Mouse (Mus musculus) 416B (cell line): ENCODE data around the gene Igf2.

Source experiments
- DNase-seq: peaks from one replicate; pipeline ENCODE4 v3.0.0; 2011; ENCODE audit warnings: low read depth

Gene Igf2

DNA sequence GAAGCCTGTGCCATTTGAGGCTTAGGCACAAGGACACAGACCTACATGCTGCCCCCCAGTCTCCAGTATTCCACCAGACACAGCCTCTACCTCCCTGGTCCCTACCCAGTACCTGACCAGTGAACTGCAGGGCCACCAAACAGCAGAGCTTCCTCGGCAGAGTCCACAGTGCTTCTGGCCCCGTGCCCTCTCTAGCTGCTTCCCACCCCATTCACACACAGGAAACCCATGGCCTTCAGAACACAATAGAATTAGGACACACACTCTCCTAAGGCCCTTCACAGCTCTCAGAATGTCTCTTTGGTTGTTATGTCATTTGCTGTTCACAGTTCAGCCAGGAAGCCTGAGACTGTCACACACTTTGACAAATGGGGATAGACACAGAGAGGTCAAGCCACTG, at the start of gene Igf2:
Gene Igf2, minus strand, starts transcription at position 158 of the 400 bp plus-strand sequence.
- no peak for DNase-seq

DNA sequence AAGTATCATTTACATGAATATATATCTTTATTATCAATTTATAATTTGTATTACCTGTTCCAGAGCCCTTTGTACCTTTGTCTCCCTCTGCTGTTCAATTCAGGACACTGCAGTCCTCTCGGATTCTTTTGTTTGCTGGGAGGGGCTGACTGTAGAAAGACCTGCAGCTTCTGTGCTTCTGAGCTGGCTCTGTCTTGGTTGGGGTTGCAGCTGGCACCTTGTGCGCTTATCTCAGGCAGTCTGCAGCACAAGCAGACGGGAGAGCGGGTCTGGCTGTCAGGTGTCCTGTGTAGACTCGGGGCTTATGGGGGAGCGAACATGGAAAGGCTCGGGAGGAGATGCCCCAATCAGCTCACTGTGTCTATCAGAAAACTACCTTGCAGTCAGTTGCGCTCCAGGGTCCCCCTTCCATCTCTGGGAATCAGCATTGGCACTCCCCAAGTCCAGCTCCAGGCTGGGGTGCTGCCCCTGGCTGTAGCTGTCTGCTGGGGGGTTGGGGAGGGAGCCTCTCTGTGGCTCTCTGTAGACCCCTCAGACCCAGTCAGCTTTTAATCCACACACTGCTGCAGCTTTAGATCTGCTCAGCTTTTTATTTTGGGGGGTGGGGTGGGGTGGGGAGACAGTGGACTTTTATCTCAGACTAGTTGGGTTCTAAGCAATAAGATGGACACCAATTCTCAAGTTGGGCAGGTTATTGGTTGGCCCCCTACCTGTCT, 48.3 kb upstream of the Igf2 start:
- peak; percentile 35 for DNase-seq

DNA sequence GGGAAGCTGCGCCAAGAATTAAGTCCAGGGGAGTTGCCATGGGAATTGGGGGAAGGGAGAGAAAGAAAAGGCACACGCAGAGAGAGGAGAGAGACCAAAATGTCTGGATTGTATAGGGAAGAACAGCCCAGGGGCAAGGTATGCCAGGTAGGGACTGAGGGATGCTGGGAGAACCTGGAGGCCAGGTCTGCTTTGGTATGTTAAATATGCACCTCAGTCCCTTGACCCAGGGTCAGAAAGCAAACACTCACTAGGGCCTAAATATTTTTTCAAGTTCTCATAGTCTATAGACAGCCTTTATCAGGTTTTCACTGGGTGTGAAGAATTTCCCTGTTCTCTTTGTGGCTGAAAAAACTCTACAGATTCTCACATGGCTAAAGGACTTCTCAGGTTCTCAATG, 40.3 kb upstream of the Igf2 start:
- DNase-seq = no peak

DNA sequence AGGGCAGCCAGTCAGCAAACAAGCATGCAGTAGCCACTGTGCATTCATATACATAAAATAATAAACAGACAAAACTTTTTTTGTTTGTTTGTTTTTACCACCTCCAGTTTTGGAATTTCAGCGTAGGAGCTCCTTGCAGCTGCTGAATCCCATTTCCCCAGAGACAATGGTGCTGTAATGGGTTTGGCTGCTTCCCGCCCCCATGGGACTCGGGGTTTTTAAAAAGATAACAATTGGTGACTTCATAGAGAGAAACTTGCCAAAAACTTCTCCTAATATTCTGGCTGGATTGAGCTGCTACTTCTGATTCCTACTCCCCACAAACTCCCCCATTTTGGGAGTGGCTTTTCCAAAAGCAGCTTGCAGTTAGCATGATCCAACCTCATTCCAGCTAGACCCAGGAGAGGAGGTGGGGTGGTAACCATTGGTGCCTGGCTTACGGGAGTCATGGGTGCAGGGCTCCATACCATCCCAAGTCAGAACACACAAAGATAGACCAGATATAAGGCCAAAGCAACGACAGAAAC, 32.8 kb upstream of the Igf2 start:
- DNase-seq = no peak

DNA sequence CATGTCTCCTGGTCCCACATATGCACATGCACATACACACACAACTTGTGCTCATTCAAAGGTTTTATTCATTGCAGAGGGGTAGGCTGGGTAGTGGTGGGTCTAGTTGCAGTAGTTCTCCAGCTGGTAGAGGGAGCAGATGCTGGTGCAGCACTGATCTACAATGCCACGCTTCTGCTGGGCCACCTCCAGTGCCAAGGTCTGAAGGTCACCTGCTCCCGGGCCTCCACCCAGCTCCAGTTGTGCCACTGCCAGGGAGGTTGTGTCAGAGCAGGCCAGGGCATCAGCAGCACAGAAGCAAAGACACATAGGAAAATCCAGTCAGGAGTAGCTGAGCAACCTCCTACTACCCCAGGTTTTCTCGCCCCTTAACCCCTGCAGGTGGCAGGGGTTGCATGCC, 12.0 kb upstream of the Igf2 start:
- no peak for DNase-seq

DNA sequence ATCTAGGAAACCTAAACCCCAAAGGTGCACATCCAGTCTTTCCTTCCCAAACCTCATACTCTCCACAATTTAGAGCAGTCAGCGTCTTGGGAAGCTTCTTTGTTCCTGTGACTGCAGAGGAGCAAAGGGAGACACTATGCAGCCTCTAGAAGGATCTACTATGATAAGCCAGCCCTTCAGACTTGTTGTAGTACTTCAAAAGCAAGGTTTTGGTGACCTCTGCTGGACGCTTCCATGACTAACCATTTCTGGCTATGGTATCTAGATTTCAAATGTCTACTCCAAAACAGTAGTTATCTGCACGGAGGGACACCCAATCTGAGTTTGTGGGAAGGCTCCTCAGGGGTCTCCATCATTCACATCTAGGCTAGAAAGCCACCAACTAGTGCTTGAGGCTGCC, 9.0 kb upstream of the Igf2 start:
- DNase-seq = peak; percentile 77

DNA sequence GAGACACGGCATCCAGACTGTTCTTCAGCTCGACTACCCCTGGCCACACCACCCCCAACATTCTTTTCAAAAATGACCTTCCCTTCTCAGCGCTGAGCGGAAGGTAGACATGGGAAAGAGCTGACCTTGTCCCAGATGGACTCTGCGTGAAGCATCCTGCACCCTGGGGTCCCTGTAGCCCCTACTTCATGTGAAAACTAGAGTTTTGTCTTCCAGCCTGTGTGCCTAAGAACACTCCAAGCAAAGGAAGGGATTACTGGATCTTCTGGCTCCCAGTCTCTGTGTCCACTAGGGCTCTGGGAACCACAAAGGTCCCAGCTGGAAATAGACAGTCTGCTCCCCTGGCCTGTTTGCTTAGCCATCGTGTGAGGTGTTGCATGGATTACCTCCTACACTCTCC, 8.5 kb upstream of the Igf2 start:
- DNase-seq = no peak

DNA sequence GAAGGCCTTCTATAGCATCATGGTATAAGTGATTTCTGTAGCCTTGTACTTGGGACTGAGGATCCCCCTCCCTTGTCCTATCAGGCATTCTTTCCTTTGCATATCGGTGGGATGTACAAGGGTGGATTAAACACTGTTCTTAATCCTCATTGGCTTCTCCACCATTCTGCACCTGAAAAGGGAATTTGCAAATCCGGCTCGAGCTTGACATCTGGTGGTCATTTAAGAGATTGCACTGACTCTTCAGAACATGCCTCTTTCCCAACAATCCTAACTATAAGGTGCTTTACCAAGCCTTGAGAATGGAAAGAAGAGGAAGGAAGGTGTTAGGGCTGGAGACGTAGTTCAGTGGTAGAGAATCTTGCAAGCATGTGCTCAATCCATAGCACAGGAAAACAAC, 5.5 kb upstream of the Igf2 start:
- peak; percentile 53 for DNase-seq

DNA sequence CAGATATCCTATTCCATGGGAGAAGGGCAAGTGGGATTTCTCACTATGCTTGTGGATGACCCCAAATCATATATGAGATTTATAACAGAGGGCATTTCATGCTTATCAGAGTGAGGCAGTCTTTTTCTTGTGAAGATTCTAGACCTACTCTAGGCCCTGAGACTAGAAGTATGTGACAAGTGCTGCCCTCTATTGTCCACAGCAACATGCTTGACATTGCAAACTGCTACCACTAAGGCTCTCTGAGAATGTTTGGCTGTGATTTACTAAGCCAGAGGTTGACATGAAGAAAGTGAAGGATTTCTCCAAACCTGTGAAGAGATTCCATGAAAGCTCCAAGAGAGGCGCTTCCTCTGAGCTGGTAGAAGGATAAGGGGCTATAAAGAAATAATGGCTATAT, 4.5 kb upstream of the Igf2 start:
- no peak for DNase-seq

DNA sequence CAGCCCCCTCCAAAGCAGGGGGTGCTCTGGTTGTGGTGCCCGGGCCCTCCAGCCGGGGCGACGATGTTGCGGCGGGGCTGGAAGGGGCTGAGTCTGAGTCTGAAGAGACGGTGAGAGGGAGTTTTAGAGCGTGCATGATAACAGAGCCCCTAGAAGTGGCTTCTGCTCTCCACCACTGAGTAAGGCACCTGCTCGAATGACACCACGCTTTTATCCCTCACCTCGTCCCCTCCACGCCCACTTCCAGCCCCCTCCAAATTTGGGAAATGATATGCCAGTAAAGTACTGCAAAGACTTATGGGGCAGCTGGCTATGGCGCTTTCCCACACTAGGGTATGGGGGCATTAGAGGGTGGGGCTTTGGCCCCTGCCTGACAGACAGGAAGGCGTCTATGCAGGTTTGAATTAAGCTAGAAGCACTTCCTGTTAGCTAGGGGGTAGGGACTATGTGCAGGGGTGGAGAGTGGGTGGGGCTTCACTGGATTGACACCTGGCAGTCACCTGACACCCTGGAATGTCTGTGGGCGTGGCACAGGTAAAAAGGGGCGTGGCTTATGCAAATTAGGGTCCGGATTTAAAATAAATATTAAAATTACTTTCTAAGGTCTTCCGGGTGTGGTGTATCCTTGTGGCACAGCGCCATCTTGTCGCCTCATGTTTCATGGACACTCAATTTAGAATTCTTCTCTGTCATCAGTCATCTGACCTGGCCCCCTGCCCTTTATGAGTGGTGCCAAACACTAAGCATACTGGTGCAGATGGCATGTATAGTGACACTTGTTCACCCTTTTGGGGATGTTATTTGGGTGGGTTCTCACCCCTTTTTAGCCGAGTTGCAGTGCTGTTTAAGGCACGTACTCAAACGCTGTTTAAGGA, 3.4 kb upstream of the Igf2 start, which contains the start of gene Gm49394:
Gene Gm49394, minus strand, starts transcription at position 192 of the 875 bp plus-strand sequence.
- DNase-seq = no peak

DNA sequence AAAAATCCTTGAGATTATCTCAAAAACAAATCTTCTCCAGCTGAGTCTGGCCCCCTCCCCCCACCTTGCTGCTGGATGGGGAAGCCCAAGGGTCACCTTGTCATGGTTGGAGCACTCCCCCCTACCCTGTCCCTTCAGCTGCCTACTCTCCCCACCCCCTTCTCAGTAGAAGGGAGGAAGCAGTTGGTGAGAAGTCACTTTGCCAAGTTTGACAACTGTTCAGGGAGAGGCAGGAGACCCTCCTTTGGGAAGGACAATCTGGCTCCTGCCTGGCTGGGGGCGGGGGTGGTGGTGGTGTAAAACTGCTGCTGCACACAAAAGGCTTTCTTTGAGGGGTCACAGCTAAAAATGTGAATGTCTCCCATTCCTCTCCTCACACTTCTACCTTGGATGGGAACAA, 1.7 kb upstream of the Igf2 start:
- DNase-seq = no peak

DNA sequence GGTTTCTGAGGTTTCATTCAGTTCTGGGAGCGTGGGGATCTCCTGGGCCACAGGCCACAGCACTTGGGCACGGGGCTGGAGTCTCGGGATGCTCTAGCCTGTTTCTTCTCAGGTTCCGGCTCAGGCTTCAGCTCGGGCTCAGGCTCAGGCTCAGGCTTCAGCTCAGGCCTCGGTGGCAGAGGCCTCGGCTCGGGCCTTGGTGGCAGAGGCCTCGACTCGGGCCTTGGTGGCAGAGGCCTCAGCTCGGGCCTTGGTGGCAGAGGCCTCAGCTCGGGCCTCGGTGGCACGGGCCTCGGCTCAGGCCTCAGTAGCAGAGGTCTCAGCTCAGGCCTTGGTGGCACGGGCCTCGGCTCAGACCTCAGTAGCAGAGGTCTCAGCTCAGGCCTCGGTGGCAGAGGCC, 905 bp upstream of the Igf2 start:
- DNase-seq = no peak

DNA sequence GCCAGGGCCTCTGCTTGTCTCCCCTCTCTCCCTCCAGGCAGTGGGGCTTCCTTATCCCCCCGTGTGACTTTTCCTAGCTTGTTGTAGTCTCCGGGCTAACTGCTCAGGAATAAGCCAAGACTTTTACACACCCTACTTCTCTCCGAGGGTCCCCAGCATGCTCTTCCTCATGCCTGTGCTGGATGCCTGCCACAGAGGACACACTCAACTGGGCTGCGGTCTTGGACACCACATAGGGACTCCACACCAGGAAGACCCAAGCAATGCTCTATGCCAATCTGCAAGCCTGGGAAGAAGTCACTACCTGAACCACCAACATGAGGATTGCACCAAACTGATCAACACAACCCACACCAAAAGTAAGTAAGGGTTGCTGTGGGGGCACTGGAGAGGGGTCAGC, 507 bp downstream of the Igf2 start:
- no peak for DNase-seq

DNA sequence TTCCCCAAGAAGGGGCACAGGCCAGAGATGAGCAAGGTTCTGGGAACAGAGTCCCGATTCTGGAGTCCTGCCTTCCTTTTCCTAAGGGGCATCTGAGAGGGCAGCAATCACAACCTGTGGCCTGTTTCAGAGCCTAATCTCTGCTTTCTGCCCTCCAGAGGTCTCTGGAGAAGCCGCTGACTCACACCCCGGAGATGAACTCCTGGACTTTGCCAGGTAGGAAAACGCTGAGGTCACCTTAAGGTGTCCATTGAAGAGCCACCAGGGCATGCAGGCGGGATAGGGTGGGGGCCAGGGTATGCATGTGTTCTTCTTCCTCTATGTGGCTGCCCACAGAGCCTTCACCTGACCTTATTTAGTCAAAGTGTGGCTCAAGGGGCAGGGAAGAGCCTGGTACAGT, 1.3 kb downstream of the Igf2 start:
- no peak for DNase-seq

DNA sequence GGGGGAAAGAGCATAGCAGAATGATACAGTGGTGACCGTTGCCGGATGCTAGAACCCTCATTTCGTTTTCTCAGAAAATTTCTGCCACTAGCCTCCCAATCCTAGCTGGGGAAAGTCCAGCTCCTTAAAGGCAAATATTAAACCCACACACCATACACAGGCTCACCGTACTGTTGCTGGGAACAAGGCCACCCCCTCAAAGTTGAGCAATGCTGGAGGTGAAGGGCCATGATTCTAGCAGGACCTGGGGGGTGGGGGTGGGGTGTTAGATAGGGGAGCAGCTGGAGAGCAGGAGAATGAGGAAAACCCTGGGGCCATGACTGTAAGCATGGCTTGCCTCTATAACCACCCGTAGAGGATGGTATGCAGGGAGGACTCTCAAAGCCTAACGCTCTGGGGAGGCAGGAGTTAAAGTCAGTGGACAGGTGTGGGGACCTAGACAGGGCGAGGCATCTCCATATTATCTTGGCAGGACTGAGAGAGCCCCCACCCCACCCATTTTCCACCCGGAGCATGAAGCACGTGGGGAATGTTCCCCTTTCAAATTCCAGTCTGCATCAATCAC, 2.1 kb downstream of the Igf2 start:
- DNase-seq = no peak

DNA sequence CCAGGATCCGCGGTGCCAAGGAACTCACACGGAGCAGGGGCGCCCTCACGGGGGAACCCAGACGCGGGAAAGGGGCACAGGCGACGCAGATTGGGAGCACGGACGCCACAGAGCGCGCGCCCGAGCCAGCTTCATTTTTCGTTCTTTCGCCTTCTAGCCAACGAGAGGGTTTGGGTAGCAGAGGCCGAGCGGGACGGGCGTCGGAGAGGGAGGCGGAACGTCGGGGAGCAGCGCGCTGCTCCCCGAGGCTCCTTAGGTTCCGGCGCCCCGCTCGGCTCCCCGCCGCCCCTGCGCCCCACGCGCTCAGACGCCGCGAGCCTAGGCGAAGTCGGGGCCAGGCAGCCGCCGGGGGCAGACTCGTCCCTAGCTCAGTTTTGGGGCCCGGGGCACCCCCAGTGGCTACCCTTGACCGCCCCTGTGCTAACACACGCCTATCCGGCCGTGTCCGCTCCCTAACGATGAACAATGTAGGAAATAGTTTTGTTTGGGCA, 2.6 kb downstream of the Igf2 start:
- no peak for DNase-seq

DNA sequence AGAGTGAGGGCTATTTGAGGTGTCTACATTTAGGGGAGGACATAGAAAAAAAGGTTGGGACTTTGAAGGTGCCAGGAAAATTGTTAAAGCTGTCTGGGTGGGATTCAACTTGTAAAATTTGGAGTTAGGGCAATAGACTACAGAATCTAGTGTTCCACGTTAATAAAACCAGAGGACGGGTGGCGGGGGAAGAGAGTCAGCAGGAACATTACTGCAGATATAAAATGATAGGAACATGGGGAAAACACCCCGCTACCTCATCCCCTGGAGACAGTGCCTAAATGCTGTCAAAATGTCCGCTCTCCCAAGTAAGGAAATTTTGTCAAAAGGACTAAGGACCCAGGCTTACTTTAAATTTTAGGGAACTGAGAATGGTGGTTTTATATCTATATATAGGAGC, 3.5 kb downstream of the Igf2 start:
- DNase-seq = no peak

DNA sequence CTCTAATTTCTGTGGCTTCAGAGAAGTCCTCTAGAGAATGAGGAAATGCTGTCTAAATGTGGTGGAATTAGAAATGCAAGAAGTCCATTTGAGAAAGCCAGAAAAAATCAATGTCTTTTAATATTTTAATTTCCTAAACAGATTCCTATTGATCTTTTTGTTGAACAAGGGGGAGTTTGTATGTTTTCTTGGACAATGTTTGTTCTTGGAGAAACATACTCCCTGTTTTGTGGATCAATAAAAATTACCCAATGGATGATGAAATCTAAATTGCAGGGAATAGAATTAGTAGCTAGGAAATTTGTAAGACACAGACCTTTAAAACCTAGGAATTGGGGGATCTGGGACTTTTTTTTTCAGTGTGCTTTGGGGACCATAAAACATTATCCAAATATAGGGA, 4.8 kb downstream of the Igf2 start:
- DNase-seq = no peak

DNA sequence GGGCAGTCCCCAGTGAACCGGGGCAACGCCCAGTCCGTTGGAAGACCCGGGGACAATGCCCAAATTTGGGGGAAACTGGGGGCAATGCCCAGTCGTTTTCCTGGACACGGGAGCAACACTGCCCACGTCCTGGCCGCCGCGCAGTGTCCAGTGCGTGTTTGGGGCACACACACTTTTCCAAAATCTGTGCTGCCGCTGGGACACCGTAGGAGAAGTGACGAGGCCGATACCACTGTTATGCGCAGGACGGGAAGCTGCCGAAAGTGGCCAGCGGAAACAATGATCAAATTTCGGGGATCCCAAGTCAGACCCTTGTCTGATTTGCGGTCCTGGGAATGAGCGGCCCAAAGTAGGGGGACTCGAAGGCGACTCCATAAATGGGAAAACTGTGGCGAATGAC, 5.6 kb downstream of the Igf2 start:
- DNase-seq = no peak

DNA sequence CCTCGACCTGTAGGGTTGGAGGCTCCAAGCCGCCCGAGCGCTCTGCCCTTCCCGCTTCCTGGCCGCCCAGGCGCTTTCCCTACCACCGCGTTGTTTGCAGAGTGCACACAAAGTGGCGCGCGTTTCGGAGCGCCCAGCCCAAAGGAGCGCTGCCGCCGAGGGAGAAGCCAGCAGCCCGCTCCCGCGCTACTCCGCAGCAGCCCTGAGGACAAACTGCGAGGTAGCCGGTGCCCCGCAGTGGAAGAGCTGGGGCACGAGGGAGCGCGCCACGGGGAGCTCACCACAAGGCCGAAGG, 6.0 kb downstream of the Igf2 start:
- DNase-seq = no peak

DNA sequence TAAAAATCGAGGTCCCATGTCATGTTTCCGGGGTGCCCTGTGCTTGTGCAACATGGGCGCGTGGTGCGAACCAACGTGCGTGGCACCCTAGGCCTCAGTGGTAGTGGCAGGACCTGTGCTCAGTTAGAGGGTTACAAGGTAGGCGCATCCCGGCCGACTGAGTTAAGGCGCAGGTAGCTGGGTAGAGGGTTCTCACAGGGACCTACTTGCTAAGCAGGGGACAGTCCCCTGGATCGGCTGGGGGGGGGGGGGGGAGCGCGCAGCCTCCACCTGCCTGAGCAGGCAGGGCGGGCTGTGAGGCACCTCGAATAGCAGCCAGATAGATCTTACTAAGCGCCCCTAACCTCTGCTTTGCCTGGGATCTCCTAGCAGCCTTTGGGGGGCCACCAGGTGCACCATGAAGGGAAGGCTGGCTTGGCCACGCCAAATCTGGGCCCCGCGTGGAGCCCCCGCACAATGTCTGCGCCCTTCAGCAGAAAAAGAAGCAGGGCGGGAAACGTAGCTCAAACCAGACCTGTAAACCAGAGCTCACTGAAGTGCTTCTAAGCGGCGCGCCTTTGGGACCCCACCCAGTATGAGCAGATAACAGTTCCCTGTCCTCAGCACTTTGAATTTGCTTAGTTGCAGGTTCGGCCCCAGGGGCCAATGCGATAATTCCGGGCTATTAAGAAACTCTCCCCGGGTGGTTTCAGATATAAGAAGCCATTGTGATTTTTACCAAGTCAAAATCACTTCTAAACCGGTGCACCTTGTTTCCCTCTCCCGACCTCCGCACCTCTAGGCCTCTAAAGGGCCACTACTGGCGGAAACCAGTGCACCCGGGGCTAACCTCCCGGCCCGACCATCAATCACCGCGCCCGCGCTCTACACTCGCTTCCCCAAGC, 6.6 kb downstream of the Igf2 start:
- no peak for DNase-seq

DNA sequence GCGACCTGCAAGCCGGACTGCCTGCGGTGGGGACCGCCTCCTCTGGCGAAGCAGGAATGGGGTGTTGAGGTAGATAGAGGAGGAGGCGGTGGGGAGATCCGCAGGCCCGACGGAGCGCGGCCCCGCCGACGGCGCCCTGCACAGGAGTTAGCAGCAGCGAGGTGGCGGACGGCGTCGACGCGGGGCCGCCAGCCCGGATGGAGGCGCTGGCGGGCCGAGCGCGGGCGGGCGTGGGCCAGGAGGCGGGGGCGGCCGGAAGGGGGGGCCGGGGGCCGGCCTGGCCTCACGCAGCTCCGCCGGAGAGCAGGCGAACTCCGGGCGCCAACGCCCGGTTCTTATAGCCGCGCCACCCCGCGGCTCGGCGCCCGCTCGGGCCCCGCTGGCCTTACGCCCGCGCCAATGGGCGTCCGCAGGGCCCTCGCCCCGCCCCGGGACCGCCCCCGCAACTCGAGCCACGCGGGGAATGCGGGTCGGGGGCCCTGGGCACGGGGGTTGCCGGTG, 7.4 kb downstream of the Igf2 start:
- DNase-seq = no peak
